13 mouse cellular contexts compared by ENCODE assay signal in genomic region chr6:143918405-143918947, GRCm38 (mm10).
DNase-seq lines count a peak whose midpoint lies in the region; ATAC-seq lines count a peak whose summit lies in the region.
"Had no signal": no experiment of that assay in that cellular context is flagged by ENCODE, and none has a peak within 500 bp of the region (broad histone marks: within the 10 kb centered on the region; RNA-seq: fewer than 3 reads in every experiment).

No protein-coding gene starts in this region.

- 14% methylated on average over 16 of the region's 16 CpGs for WGBS in kidney, embryonic 15.5 days
- 27% methylated on average over 16 of the region's 16 CpGs for WGBS in intestine, embryonic 15.5 days
- WGBS in neural tube, embryonic 13.5 days, result 27% methylated on average over 16 of the region's 16 CpGs

- H3K4me1 ChIP-seq in kidney, embryonic 15.5 days, result peaks cover 14% of the 10 kb centered on the region
- H3K4me1 ChIP-seq in intestine, embryonic 15.5 days (replicated peaks), result no peaks in the 10 kb centered on the region; the same call in 1 of the 2 replicates
- H3K4me1 ChIP-seq in neural tube, embryonic 13.5 days (replicated peaks), result peaks cover 9% of the 10 kb centered on the region
- H3K4me1 ChIP-seq: heart, embryonic 13.5 days had no signal

- H3K36me3 ChIP-seq in kidney, embryonic 15.5 days, result no peaks in the 10 kb centered on the region
- no peaks in the 10 kb centered on the region for H3K36me3 ChIP-seq in intestine, embryonic 15.5 days
- no peaks in the 10 kb centered on the region for H3K36me3 ChIP-seq in neural tube, embryonic 13.5 days
- H3K36me3 ChIP-seq: heart, embryonic 13.5 days had no signal

- H3K4me2 ChIP-seq in kidney, embryonic 15.5 days, result peak overlapping the region; percentile 27
- peak overlapping the region; percentile 22 for H3K4me2 ChIP-seq in intestine, embryonic 15.5 days (replicated peaks)
- peak overlapping the region; percentile 34 for H3K4me2 ChIP-seq in neural tube, embryonic 13.5 days
- H3K4me2 ChIP-seq: heart, embryonic 13.5 days; hindbrain, embryonic 12.5 days had no signal

- peak; percentile 54; the same call in 1 of the 2 replicates for ATAC-seq in kidney, embryonic 15.5 days (replicated peaks; ENCODE audit: low FRiP score)
- peak; percentile 87 for ATAC-seq in intestine, embryonic 15.5 days
- peak; percentile 54; the same call in 1 of the 2 replicates for ATAC-seq in neural tube, embryonic 13.5 days (ENCODE audit: low read depth)
- ATAC-seq: forebrain, postnatal 0 days had no signal

- H3K9me3 ChIP-seq in kidney, embryonic 15.5 days (replicated peaks), result no peaks in the 10 kb centered on the region
- H3K9me3 ChIP-seq in intestine, embryonic 15.5 days, result no peaks in the 10 kb centered on the region
- no peaks in the 10 kb centered on the region for H3K9me3 ChIP-seq in neural tube, embryonic 13.5 days
- H3K9me3 ChIP-seq: heart, embryonic 13.5 days; hindbrain, embryonic 12.5 days had no signal

- no peak overlapping the region for H3K4me3 ChIP-seq in kidney, embryonic 15.5 days (replicated peaks)
- H3K4me3 ChIP-seq in intestine, embryonic 15.5 days (replicated peaks), result no peak overlapping the region
- no peak overlapping the region for H3K4me3 ChIP-seq in neural tube, embryonic 13.5 days
- H3K4me3 ChIP-seq: heart, embryonic 13.5 days; hindbrain, embryonic 12.5 days had no signal

- H3K9ac ChIP-seq in kidney, embryonic 15.5 days, result no peak overlapping the region
- H3K9ac ChIP-seq in intestine, embryonic 15.5 days, result no peak overlapping the region
- H3K9ac ChIP-seq in neural tube, embryonic 13.5 days, result no peak overlapping the region
- H3K9ac ChIP-seq: forebrain, postnatal 0 days; heart, embryonic 13.5 days; hindbrain, embryonic 12.5 days had no signal

- DNase-seq in kidney, postnatal 36 days, result no peak
- peak; percentile 40 for DNase-seq in embryo, embryonic 10.5 days (ENCODE audit: low spot score)
- no peak for DNase-seq in ovary, postnatal 14 days (ENCODE audit: low spot score)
- DNase-seq in MN1 (ENCODE audit: low spot score), result no peak
- DNase-seq: cerebellum, adult 9-10 months; forebrain, postnatal 0 days; gastrocnemius, postnatal 36 days; lung, adult 18-20 months had no signal

- 0 out of 2 replicates have a peak, but pooled peaks cover 9% of the 10 kb centered on the region for H3K27me3 ChIP-seq in kidney, embryonic 15.5 days
- no peaks in the 10 kb centered on the region for H3K27me3 ChIP-seq in intestine, embryonic 15.5 days (replicated peaks)
- H3K27me3 ChIP-seq in neural tube, embryonic 13.5 days, result no peaks in the 10 kb centered on the region
- H3K27me3 ChIP-seq: heart, embryonic 13.5 days; hindbrain, embryonic 12.5 days had no signal

- H3K27ac ChIP-seq in kidney, embryonic 15.5 days, result no peak overlapping the region
- H3K27ac ChIP-seq in intestine, embryonic 15.5 days, result no peak overlapping the region
- H3K27ac ChIP-seq in neural tube, embryonic 13.5 days (replicated peaks), result no peak overlapping the region
- H3K27ac ChIP-seq: heart, embryonic 13.5 days; hindbrain, embryonic 12.5 days had no signal
